Mouse (Mus musculus) urinary bladder, postnatal 10 days (tissue): ENCODE data around the gene Map2k3.

Experiments used
- DNase-seq: peaks from one replicate; pipeline ENCODE4 v3.0.0; 2022; ENCODE audit warnings: low spot score

The Map2k3 gene

GRCm38 (mm10) chr11:60927264-60927663 is 4.6 kb upstream of the Map2k3 start:
- DNase-seq = peak; percentile 79

DNA sequence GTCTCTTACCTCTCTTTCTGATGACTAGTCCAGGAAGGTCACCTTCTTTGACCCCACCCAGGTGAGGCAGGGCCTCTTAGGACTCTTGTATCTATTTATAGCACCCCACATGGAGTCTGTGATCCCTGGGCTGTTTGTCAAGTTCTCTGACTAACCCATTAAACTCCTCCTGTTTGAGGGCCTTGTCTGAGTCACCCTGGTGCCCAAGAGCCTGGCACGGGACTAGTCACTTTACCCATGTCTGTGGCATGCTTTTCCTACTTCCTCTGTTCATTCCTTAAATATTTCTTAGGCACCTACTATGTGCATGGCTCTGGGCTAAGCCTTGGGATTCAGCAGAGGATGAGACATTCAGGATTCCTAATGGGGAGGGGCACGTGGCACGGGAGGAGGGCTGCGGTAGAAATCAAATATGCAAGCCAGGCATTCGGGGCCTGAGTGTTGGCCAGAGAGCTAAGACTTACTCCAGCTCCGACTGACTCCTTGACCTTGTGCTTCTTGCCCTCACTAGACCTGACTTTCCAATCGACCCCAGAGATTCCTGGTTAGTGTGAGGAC is 1.0 kb upstream of the Map2k3 start:
- DNase-seq = no peak

- DNase-seq = no peak
Measured at GRCm38 (mm10) chr11:60931282-60931868, 458 bp upstream of the Map2k3 start.

DNA sequence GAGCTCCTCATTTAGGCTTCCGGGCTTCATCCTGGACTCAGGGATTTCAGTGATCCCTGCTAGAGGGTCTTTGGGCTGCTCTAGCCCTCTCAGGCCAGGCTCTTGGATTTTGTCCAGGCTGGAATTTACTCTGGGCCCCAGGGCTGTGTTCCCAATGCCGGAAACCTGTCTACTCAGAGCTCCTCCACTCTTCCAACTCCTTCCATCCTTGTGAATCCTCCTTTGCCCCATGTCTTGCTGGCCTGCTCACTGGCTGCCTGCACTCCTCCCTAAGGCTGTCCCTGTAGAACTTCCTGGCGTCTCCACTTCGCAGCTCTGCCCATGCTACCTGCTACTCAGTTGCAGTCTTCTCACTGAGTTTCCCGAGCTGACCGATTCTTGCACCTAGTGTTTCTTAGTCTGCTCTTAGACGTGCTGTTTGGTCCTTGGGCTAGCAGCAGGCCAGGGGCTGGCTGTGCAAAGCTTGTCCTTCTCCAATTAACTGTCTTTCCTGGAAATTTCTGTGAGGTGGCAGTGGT is 729 bp downstream of the Map2k3 start:
- DNase-seq = no peak

DNA sequence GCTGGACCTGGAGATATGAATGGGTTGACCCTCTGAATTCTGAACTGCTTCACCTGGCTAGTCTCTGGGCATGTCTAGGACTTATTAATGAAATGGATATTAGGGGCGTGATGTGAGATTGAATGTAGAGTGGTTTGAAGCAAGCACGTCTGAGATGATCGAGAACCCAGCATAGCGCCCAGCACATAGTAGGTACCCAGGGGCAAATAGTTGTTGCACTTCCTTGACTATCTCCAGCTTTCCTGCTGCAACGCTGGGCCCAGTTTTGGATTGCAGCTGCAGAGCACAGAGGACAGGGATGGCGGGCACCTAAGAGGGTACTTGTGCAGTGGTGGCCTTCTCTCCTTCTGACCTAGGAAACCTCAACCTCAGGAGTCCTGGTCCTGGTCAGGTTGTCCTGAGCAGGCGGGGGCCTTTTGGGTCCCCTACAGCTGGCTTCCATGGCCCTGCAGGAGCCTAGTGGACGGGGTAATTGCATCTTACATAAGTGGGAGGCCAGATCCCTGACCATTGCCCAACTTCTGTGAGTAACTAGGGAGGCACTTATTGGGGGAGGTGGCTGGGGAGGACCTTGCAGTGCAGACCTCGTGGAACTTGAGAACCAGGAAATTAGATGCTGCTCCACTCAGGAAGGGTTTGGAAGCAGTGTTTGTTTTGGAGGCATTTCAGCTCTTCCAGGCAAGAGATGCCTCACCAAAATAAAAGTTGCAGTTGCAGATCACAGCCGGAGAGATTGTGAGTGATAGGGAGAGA is 1.5 kb downstream of the Map2k3 start:
- DNase-seq = no peak

DNA sequence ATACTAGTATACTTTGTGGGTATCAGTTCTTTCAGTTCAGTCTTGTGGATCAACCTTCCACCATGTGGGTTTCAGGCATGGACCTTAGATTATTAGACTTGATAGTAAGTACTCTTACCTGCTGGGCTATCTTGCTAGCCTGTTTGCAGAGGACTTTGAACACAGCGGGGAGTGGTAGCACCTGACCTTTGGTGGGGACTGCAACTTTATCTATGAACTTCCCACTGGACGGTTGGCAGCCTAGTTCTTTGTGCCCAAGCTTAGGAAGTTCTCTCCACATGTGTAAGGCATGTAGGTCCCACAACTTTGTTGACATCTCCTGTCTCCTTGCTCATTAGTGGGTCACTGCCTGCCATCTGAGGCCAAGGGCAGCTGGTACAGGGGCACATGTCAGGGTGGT is 3.0 kb downstream of the Map2k3 start:
- DNase-seq = no peak

DNA sequence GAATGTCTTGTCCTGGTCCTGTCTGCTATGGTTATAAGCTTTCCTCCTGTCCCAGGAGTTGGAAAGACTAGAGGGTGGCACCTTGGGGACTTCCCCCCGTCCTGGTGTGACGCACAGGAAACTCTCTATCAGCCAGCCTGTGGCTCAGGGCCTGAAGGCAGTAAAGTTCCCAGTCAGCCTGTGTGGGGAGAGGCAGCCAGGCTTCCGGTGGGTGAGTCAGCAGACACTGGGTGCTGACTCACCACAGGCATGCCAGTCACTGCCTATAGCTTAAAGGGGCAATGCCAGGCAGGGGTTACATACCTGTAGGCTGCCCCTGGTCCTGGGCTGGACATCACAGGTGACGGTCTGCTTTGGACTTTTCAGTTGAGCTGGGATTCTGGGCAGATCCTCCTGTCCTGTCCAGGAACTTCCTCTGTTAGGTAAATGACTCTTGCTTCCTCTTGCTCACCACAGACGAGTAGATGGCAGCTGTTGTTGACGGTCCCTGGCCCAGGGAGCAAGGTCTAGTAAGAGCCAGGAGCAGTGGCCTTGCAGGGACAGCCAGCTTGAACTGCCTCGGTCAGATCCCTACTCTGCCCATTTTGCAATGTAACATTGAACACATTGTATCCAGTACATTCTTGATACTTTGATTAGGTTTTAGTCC is 3.6 kb downstream of the Map2k3 start:
- DNase-seq = no peak

GRCm38 (mm10) chr11:60935975-60936373 is 4.1 kb downstream of the Map2k3 start:
- DNase-seq = no peak

GRCm38 (mm10) chr11:60937611-60938010 is 5.8 kb downstream of the Map2k3 start:
- no peak for DNase-seq

DNA sequence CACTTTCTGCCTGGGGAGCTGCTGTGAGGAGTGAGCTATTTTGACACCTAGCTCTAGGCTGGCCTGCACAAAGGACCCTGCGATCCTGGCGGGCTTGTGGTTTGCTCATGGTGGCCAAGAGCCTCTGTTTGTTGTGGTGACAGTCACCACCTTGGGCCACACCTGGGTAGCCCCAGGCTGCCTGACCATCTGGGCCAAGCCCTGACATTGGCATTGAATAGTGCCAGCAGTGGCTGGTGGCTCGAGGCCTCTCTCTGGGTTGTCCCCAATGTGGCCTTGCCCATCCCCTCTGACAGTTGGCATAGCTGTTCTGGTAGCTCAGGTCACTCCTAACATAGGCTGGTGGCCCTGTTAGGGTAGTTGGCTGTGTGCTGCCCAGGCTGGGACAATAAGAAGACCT is 7.7 kb downstream of the Map2k3 start:
- no peak for DNase-seq

GRCm38 (mm10) chr11:60940501-60940900 is 8.7 kb downstream of the Map2k3 start:
- DNase-seq = no peak

DNA sequence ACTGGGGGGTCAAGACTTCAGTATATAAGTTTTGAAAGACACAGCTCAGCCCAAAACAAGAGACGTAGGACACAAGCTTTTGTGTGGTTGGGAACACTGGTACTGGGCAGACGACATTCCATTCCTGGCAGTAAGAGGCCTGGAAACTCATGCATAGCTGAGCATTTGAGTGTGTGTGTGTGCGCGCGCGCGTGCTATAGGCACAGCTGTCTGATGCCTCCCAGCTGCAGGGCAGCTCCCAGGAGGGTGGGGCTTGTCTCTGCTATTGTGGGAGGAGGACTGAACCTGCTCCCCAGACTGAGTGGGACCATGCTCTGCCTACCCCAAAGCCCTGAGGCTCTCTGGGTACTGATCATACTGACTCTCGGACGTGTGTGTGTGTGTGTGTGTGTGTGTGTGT is 9.5 kb downstream of the Map2k3 start:
- no peak for DNase-seq

- DNase-seq = no peak
Measured at GRCm38 (mm10) chr11:60942263-60943015, 10.6 kb downstream of the Map2k3 start.

- DNase-seq = no peak
Measured at GRCm38 (mm10) chr11:60945003-60945402, 13.2 kb downstream of the Map2k3 start.

GRCm38 (mm10) chr11:60951896-60952295 is 20.1 kb downstream of the Map2k3 start:
- no peak for DNase-seq

GRCm38 (mm10) chr11:60952362-60952761 is 20.5 kb downstream of the Map2k3 start:
- DNase-seq = no peak

DNA sequence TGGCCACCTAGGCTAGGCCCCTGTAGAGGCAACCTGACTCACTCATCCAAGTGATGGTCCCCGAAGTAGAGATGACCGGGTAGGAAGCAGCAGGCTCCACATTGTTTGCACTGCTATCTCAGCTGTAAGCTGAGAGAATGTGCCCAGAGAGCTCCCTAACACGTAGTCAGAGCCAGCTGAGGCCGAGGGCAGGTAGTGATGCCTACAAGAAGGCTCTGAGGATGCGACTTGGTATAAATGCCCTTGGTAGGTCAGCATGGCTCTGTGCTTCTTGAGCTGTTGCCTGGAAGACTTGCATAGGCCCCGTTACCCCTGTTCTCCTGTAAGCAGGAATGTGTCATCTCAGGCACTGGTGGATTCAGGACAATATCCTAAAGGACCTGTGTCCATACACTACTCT is 21.2 kb downstream of the Map2k3 start:
- DNase-seq = no peak

- DNase-seq = peak; percentile 62
Measured at GRCm38 (mm10) chr11:60953803-60954202, 22.0 kb downstream of the Map2k3 start.

DNA sequence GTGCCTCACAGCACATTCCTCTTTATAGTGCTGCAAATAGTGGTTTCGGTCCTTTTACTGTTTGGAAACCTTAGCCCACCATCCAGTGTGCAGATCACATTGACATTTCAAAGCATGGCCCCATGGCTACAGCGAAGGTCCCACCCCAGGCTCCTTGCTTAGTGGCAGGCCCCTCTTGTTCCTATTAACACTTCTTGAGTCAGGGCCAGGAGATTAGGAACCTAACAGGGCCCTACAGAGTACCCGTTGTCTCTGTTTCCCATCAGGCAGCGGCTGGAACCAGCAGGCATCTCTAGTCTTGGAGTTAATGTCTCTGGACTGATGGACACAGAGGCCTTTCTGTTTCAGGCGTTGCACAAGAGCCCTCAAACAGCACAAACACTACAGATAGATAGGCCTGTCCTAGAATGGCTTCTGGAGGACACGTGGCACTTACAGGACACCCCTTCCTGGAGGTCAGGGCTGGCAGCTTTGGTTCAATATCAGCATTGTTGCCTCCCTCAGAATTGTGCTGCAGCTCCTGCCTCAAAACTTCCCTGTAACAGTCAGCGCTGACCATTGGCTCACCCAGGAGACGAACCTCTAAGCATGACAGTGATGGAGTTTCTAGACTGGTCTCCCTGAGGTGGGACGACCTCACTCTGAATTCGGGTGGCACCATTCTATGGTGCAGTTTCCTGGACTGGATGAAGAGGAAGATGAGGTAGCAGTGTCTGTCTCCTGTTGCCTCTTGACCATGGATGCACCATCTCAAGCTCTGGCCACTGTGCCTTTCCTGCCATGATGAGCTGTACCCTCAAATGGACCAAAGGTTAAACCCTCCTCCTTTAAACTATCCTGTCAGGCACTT is 22.6 kb downstream of the Map2k3 start:
- DNase-seq = no peak

DNA sequence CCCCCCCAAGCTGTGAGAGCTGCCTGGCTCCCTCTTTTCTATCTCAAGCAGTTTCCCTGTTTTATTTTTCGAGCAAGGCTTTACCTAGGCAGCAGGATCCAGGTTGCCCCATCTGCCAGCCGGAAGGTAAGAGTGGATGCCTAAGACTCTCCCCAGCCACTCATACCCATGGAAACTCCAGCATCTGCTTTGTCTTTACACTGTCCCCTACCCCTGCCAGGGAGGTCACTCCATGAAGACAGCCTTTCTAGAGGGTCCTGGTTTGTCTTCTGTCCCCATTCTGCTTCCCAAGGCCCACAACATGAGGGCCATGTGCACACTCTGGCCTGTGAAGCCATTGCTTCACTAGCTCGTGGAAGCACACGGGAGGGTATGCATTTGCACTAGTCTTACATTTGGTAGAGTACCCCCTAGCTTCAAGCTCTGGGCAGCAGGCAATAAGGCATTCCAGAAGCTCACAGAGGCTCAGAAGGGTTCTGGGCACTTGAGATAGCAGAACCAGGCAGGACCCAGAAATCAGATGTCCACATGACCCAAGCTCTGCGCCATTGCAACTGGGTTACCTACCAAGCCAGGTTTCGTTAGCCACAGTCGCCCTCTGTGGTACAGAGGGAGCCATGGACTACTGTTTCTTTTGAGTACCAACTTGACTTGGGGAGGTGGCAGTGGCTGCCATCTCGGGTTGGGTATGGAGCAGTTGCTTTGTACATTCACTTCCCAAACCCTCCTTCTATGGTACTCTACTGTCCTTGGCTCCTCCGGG is 24.0 kb downstream of the Map2k3 start:
- DNase-seq = no peak
